Mouse (Mus musculus) thymus, adult 2 months (tissue): Measurements from ENCODE around the gene Kmo.

Source experiments
- CTCF ChIP-seq: fragments of 200-500 bp; IDR thresholded peaks from 2 replicates; pipeline ENCODE4 v1.5.1; 2012; ENCODE audit warnings: mild to moderate bottlenecking, control low read depth, low read length, moderate library complexity, borderline replicate concordance; ENCODE audit not compliant: control insufficient read depth, poor library complexity, insufficient read depth; ENCODE audit errors: extremely low read depth
- POLR2A ChIP-seq: fragments of 200-500 bp; IDR thresholded peaks from 2 replicates; pipeline ENCODE4 v1.6.1; 2012; ENCODE audit warnings: mild to moderate bottlenecking, low read length, control low read depth, moderate library complexity; ENCODE audit not compliant: control insufficient read depth, poor library complexity, insufficient read depth; ENCODE audit errors: extremely low read depth

- TF ChIP-seq POLR2A, result no peak
- no peak for TF ChIP-seq CTCF
Measured at GRCm38 (mm10) chr1:175671626-175672025, 51.4 kb downstream of the Kmo start.
